Mouse (Mus musculus) ES-Bruce4 (cell line): ENCODE measurements at regions not wholly inside any gene's neighbourhood (a gene's known extent, or its start where the extent isn't known, plus 50 kb on each side); places are given as distances from the start of the nearest gene placed in this dataset.

ENCODE experiments used
- CTCF ChIP-seq: IDR thresholded peaks from one replicate; pipeline ENCODE4 v1.8.1; 2011; ENCODE audit warnings: low read depth, low read length
- POLR2A ChIP-seq: IDR thresholded peaks from one replicate; pipeline ENCODE4 v1.8.1; 2011; ENCODE audit warnings: low read length; ENCODE audit not compliant: insufficient read depth

DNA sequence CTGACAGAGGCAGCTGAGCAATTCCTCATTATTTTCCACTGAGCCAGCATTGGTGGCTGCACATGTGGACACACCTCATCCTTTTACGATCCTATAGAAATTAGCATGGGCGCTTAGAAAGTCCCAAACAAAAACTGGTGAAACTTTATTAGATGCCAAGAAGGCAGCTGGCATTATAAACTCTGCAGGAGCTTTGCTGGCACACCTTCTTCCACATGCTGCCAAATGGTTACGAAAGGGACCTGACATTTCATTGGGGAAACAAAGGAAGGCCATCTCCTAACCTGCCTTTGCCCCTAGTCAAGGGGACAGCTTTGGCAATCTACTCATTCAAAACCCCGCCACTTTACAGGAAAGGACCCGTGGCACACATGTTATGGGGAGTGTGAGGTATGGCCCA, 390.7 kb upstream of the Gm26657 start:
- no peak for TF ChIP-seq POLR2A
- TF ChIP-seq CTCF, result no peak
